Mouse (Mus musculus) heart, embryonic 16.5 days (tissue): ENCODE results near the gene Sumo1. TPM values are rescaled to one million over a fixed set of nuclear protein-coding genes. Genes with fewer than 3 reads are reported as not detected.
A peak's percentile ranks its signal among the peaks of the same experiment; 100 is the strongest.

Source experiments
- ATAC-seq: fragments of 200-750 bp; cut with Nextera tagmentation; replicated peaks from 2 replicates; pipeline ENCODE4 v1.8.0; 2017; ENCODE audit warnings: moderate number of reproducible peaks; ENCODE audit not compliant: insufficient read depth, low FRiP score; ENCODE audit errors: extremely low read depth
- H3K27ac ChIP-seq: fragments of 300-500 bp; sonication (generic); 2 replicates; pipeline ENCODE4 v1.5.1; 2014; ENCODE audit warnings: mild to moderate bottlenecking, low read length, control low read depth, moderate library complexity
- H3K27me3 ChIP-seq: fragments of 300-500 bp; sonication (generic); 2 replicates; pipeline ENCODE4 v1.6.1; 2014; ENCODE audit warnings: low read length, mixed read lengths; ENCODE audit not compliant: control insufficient read depth, insufficient read depth
- H3K36me3 ChIP-seq: fragments of 300-500 bp; sonication (generic); 2 replicates; pipeline ENCODE4 v1.6.1; 2014; ENCODE audit not compliant: control insufficient read depth, insufficient read depth
- H3K4me1 ChIP-seq: fragments of 300-500 bp; sonication (generic); 2 replicates; pipeline ENCODE4 v1.6.1; 2014; ENCODE audit warnings: low read length, mixed read lengths; ENCODE audit not compliant: control insufficient read depth, insufficient read depth
- H3K4me2 ChIP-seq: fragments of 300-500 bp; sonication (generic); 2 replicates; pipeline ENCODE4 v1.6.1; 2014; ENCODE audit warnings: low read depth, mild to moderate bottlenecking, control low read depth, low read length
- H3K4me3 ChIP-seq: fragments of 300-500 bp; sonication (generic); 2 replicates; pipeline ENCODE4 v1.5.1; 2014; ENCODE audit warnings: mild to moderate bottlenecking, control low read depth, low read length
- H3K9ac ChIP-seq: fragments of 300-500 bp; sonication (generic); 2 replicates; pipeline ENCODE4 v1.6.1; 2014; ENCODE audit warnings: low read length, control low read depth
- H3K9me3 ChIP-seq: fragments of 300-500 bp; sonication (generic); replicated peaks from 2 replicates; pipeline ENCODE4 v1.6.1; 2016; ENCODE audit warnings: low read length; ENCODE audit not compliant: control insufficient read depth
- WGBS: fragments of 180-500 bp; shearing (Covaris S2); extraction: QIAGEN DNeasy Blood & Tissue Kit; methylation state at CpG from one replicate; pipeline ENCODE4 v1.1.7; 2014; 5-methylcytosine and 5-hydroxymethylcytosine counted together
- polyA plus RNA-seq: library from polyadenylated mRNA; unstranded; fragments of >200 nt; fragmentation: Nextera tagmentation; extraction: Ambion mirVana; gene quantifications from 2 replicates; pipeline ENCODE4 v1.2.1, GENCODE M21; 2015

Sumo1 gene
- polyA plus RNA-seq, 1 experiment from 2014 or later = 216 TPM

DNA sequence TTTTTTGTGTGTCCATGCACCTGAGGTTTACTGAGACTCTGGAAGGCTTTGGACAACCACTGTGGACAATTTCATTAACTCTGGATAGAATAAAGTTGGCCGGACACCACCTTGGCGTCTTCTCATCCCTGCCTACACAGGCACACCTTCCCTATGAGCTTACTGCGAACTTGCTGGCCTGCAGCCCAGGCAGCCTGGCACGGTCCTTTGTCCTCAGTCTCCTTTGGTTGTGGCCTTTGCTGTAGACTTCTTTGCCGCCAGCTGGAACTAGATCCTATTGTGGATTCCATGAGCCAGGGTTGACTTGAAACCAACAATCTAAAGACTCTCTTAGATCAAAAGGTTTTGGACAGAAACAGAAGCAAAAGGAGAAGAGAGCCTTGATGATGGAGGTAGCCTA, 45.2 kb downstream of the Sumo1 start:
- no peak for ATAC-seq
- WGBS = 67% methylated on average over 5 of the region's 5 CpGs

DNA sequence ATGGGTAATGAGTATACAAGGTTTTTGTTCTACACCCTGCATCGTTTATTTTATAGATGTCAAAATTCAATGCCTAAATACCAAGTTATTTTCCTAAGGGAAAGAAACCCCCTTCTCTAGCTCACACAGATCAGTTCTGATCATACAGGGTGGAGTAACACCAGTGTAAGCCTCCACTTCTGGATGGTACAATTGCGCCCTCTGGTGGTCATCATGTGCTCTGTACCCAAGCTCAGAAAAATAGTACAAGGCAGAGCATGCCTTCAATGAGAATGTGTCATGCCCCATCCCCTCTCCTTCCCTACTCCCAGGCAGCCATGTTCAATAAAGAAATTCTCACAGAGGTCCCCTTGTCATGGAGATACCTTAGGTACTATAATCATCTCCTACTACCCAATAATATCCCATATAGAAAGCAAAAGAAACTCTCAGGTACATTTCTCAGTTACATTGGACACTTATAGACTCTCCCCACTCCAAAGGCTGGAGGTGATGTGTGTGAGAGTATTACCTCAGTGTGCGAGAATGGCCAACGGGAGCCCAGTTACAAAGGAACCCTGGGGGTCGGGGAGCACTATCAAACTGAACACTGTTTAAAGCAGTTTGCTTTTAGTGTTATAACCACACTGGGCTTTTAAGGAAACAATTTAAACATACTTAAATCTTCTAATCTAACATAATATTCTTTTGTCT, 47.2 kb downstream of the Sumo1 start:
- H3K36me3 ChIP-seq = no peaks in the 10 kb centered on the region
- ATAC-seq = peak; percentile 45
- H3K9ac ChIP-seq = no peak overlapping the region
- H3K4me2 ChIP-seq = no peak overlapping the region
- no peaks in the 10 kb centered on the region for H3K27me3 ChIP-seq
- H3K27ac ChIP-seq = no peak overlapping the region
- no peaks in the 10 kb centered on the region for H3K4me1 ChIP-seq
- 19% methylated on average over 5 of the region's 5 CpGs for WGBS
- no peaks in the 10 kb centered on the region for H3K9me3 ChIP-seq
- no peak overlapping the region for H3K4me3 ChIP-seq

More for the DNA sequence above, 45.2 kb downstream of the Sumo1 start:
- H3K4me1 ChIP-seq = no peaks in the 10 kb centered on the region
- no peak overlapping the region for H3K4me2 ChIP-seq
- H3K27ac ChIP-seq = no peak overlapping the region
- no peak overlapping the region for H3K9ac ChIP-seq
- no peaks in the 10 kb centered on the region for H3K36me3 ChIP-seq
- no peaks in the 10 kb centered on the region for H3K9me3 ChIP-seq
- no peak overlapping the region for H3K4me3 ChIP-seq
- no peaks in the 10 kb centered on the region for H3K27me3 ChIP-seq

DNA sequence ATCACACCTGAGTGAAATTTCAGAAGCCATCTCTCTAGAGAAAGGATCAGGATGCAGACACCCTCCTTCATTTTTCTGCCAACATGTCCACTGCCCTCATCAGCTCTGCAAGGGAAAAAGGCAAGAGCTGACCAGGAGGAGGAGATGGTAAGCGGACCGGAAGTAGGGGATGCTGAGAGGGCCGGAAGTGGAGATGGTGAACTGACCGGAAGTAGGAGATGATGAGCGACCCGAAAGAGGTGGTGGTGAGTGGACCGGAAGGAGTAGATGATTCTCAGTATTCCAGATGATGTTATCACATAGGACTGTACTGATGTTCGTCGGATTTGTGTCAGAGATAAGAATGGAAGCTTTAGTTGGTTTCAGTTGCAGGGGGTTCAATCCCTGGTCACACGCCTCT, 51.4 kb downstream of the Sumo1 start:
- Histone ChIP-seq H3K4me1 (no peaks in the 10 kb centered on the region), H3K4me2 (no peak overlapping the region), H3K27me3 (no peaks in the 10 kb centered on the region), H3K36me3 (no peaks in the 10 kb centered on the region), H3K9me3 (no peaks in the 10 kb centered on the region), H3K4me3 (no peak overlapping the region), H3K27ac (no peak overlapping the region), H3K9ac (no peak overlapping the region)
- ATAC-seq = no peak
- 76% methylated on average over 10 of the region's 10 CpGs for WGBS

DNA sequence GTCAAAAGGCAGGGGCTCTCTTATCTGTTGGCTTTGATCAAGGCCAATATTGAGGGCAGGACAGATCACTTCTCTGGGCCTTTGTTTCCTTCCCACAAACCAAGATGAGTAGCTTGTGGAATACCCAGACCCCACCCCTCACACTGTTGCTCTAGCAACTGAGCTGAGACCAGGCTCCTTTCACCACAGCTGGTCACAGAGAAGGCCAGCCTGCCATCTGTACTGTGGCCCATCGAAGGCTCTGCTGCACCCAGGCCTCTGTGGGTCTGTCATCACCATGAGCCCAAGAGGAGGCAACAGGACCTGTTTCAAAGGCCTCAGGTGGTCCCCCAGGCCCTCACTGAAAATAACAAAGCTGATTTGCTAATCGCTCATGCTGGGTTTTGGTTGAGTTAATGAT, 55.6 kb downstream of the Sumo1 start:
- Histone ChIP-seq H3K9ac (no peak overlapping the region), H3K4me3 (no peak overlapping the region), H3K27me3 (no peaks in the 10 kb centered on the region), H3K36me3 (no peaks in the 10 kb centered on the region), H3K9me3 (0 out of 2 replicates have a peak, but pooled peaks cover 2% of the 10 kb centered on the region), H3K4me1 (no peaks in the 10 kb centered on the region), H3K27ac (no peak overlapping the region), H3K4me2 (no peak overlapping the region)
- ATAC-seq = no peak
- WGBS = 71% methylated on average over 2 of the region's 2 CpGs

DNA sequence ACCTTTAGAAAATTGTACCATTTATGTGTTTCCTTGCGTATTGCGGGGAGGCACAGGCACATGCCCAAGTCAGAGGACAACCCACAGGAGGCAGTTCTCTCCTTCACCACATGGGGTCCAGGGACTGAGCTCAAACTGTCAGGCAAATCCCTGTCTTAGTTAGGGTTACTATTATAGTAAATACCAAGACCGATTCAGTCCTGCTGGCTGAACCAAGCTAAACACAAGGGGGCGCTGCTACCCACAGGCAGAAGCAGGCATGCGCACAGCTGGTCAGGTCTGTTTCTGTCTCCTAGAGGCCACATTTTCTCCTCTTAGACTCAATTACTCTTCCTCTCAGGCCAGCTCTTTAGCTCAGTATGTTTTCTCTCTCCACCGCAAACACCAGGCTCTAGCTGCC, 56.8 kb downstream of the Sumo1 start:
- 0 out of 2 replicates have a peak, but pooled peaks cover 2% of the 10 kb centered on the region for H3K9me3 ChIP-seq

DNA sequence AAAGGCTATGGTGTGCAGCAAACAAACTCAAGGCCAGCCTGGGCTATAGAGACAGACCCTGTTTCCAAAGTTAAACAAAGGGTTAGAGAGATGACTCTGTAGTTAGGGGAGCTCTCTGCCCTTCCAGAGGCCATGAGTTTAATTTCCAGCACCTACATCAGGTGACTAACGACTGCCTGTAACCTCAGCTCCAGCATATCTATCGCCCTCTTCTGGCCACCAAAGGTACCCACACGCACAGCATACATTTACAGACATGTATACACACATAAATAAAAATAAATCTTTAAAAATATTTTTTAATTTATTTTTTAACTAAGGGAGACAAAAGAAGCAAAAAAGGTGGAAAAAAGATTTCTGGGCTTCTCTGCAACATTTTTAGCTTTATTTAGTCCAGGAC, 59.7 kb downstream of the Sumo1 start:
- ATAC-seq = no peak
- 89% methylated on average over 3 of the region's 3 CpGs for WGBS
- H3K36me3 ChIP-seq = no peaks in the 10 kb centered on the region
- no peak overlapping the region for H3K4me3 ChIP-seq
- H3K9ac ChIP-seq = no peak overlapping the region
- H3K4me2 ChIP-seq = no peak overlapping the region
- H3K4me1 ChIP-seq = no peaks in the 10 kb centered on the region
- 0 out of 2 replicates have a peak, but pooled peaks cover 2% of the 10 kb centered on the region for H3K9me3 ChIP-seq
- H3K27me3 ChIP-seq = peaks cover 3% of the 10 kb centered on the region; the same call in 1 of the 2 replicates
- H3K27ac ChIP-seq = no peak overlapping the region

More for the DNA sequence above, 56.8 kb downstream of the Sumo1 start:
- H3K36me3 ChIP-seq = no peaks in the 10 kb centered on the region
- H3K4me3 ChIP-seq = no peak overlapping the region
- H3K4me1 ChIP-seq = no peaks in the 10 kb centered on the region
- WGBS = 43% methylated on average over 6 of the region's 6 CpGs
- H3K9ac ChIP-seq = no peak overlapping the region
- H3K4me2 ChIP-seq = no peak overlapping the region
- no peaks in the 10 kb centered on the region for H3K27me3 ChIP-seq
- no peak for ATAC-seq
- H3K27ac ChIP-seq = no peak overlapping the region

DNA sequence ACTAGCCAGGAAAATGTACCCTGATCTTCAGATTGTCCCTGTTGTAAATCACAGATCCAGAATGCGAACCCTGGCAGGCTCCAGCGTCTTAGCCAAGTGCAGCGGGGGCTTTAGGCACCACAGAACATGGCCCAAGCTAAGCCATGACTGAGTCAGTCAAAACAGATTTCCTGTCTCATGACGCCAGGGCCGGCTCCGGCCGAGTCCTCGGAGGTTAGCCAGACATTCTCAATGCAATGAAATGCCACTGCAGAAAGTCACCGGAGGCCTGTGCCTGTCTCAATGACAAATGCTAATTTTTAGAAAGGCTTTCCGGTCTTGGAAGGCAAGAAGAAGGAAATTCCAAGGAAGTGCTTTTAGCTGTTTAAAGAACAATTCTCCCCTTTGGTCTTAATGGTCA, 60.7 kb downstream of the Sumo1 start:
- WGBS = 49% methylated on average over 10 of the region's 10 CpGs
- Histone ChIP-seq H3K9ac (no peak overlapping the region), H3K4me3 (no peak overlapping the region), H3K9me3 (0 out of 2 replicates have a peak, but pooled peaks cover 2% of the 10 kb centered on the region), H3K27ac (peak overlapping the region; percentile 62), H3K4me1 (no peaks in the 10 kb centered on the region), H3K4me2 (no peak overlapping the region), H3K36me3 (no peaks in the 10 kb centered on the region), H3K27me3 (peaks cover 3% of the 10 kb centered on the region; the same call in 1 of the 2 replicates)
- ATAC-seq = 0 out of 2 replicates have a peak, but pooled peaks have one; percentile 45

DNA sequence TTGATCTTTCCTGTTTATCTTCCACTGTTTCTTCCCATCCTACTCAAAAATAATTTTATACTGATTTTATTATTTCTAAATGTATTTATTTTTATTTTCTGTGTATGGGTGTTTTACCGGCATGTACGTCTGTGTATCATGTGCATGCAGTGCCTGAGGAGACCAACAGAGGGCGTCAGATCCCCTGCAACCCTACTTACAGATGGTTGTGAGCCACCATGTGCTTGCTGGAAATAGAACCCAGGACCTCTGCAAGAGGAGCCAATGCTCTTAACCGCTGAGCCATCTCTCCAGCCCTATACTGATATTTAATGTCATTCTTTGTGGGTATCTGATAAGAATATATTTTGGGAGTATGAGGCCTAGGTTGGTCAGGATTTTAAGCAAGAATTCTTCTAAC, 61.2 kb downstream of the Sumo1 start:
- Histone ChIP-seq H3K36me3 (no peaks in the 10 kb centered on the region), H3K27me3 (peaks cover 3% of the 10 kb centered on the region; the same call in 1 of the 2 replicates), H3K4me2 (no peak overlapping the region), H3K9ac (no peak overlapping the region), H3K4me1 (no peaks in the 10 kb centered on the region), H3K27ac (peak overlapping the region; percentile 62), H3K9me3 (0 out of 2 replicates have a peak, but pooled peaks cover 2% of the 10 kb centered on the region), H3K4me3 (no peak overlapping the region)
- no peak for ATAC-seq
- 75% methylated on average over 4 of the region's 4 CpGs for WGBS

DNA sequence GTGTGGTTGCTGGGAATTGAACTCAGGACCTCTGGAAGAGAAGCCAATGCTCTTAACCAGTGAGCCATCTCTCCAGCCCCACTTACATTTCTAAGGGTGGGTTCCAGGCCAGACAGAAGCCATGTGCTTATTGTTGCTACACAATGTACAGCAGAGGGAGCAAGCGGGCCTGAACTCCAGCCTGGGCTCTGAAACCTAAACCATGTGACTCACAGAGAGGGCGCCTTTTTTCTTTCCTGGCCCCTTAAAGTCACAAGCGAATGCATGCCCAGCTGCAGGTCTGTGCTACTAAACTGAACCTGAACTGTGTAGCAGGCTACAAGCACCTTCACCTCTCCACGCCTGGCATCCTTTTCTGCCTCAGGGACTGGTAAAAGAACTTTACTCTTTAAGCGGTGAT, 61.7 kb downstream of the Sumo1 start:
- H3K27ac ChIP-seq = no peak overlapping the region
- peaks cover 3% of the 10 kb centered on the region; the same call in 1 of the 2 replicates for H3K27me3 ChIP-seq
- H3K9ac ChIP-seq = no peak overlapping the region
- H3K4me1 ChIP-seq = no peaks in the 10 kb centered on the region
- no peak overlapping the region for H3K4me3 ChIP-seq
- H3K4me2 ChIP-seq = no peak overlapping the region
- no peak for ATAC-seq
- H3K9me3 ChIP-seq = 0 out of 2 replicates have a peak, but pooled peaks cover 2% of the 10 kb centered on the region
- 71% methylated on average over 5 of the region's 5 CpGs for WGBS
- no peaks in the 10 kb centered on the region for H3K36me3 ChIP-seq
